Mouse (Mus musculus) forebrain, embryonic 11.5 days (tissue): ENCODE data around the gene D030056L22Rik. TPM values are rescaled to one million over a fixed set of nuclear protein-coding genes. Genes with fewer than 3 reads are reported as not detected.

Experiments used
- ATAC-seq: fragments of 200-750 bp; cut with Nextera tagmentation; replicated peaks from 2 replicates; pipeline ENCODE4 v1.8.0; 2017; ENCODE audit warnings: moderate TSS enrichment; ENCODE audit not compliant: low FRiP score
- DNase-seq: peaks from one replicate; pipeline ENCODE4 v3.0.0-alpha.2; 2017; ENCODE audit warnings: low spot score
- H3K27ac ChIP-seq: fragments of 300-500 bp; sonication (generic); 2 replicates; pipeline ENCODE4 v1.5.1; 2014; ENCODE audit warnings: low read depth, low read length
- H3K27me3 ChIP-seq: fragments of 300-500 bp; sonication (generic); 2 replicates; pipeline ENCODE4 v1.6.1; 2014; ENCODE audit warnings: mild to moderate bottlenecking, low read length, mixed read lengths; ENCODE audit not compliant: control insufficient read depth, insufficient read depth
- H3K36me3 ChIP-seq: fragments of 300-500 bp; sonication (generic); 2 replicates; pipeline ENCODE4 v1.6.1; 2014; ENCODE audit warnings: mild to moderate bottlenecking, low read length, moderate library complexity, mixed read lengths; ENCODE audit not compliant: control insufficient read depth, insufficient read depth
- H3K4me1 ChIP-seq: fragments of 300-500 bp; sonication (generic); replicated peaks from 2 replicates; pipeline ENCODE4 v1.6.1; 2014; ENCODE audit warnings: low read length, mixed read lengths; ENCODE audit not compliant: control insufficient read depth, insufficient read depth
- H3K4me2 ChIP-seq: fragments of 300-500 bp; sonication (generic); 2 replicates; pipeline ENCODE4 v1.6.1; 2014; ENCODE audit warnings: low read depth, mild to moderate bottlenecking, low read length, moderate library complexity, mixed read lengths; ENCODE audit not compliant: severe bottlenecking
- H3K4me3 ChIP-seq: fragments of 300-500 bp; sonication (generic); 2 replicates; pipeline ENCODE4 v1.5.1; 2014; ENCODE audit warnings: low read depth, low read length
- H3K9ac ChIP-seq: fragments of 300-500 bp; sonication (generic); 2 replicates; pipeline ENCODE4 v1.6.1; 2014; ENCODE audit warnings: low read length
- H3K9me3 ChIP-seq: fragments of 300-500 bp; sonication (generic); 2 replicates; pipeline ENCODE4 v1.6.1; 2016; ENCODE audit warnings: low read length, mixed read lengths; ENCODE audit not compliant: control insufficient read depth
- WGBS: fragments of 180-500 bp; shearing (Covaris S2); extraction: QIAGEN DNeasy Blood & Tissue Kit; methylation state at CpG from one replicate; pipeline ENCODE4 v1.1.7; 2014; 5-methylcytosine and 5-hydroxymethylcytosine counted together
- polyA plus RNA-seq: library from polyadenylated mRNA; unstranded; fragments of >200 nt; fragmentation: Nextera tagmentation; extraction: Ambion mirVana; gene quantifications from 2 replicates; pipeline ENCODE4 v1.2.1, GENCODE M21; 2014

The D030056L22Rik gene
- polyA plus RNA-seq, result 88.2 and 90.7 TPM in 2 replicates

- peak within 1 kb of the TSS; percentile 66 for H3K4me2 ChIP-seq
- under 1% methylated on average over 49 of the region's 49 CpGs for WGBS
Measured at GRCm38 (mm10) chr19:18712866-18713300, at the start of gene D030056L22Rik. Gene D030056L22Rik (plus strand): TSS chr19:18713193.

GRCm38 (mm10) chr19:18663904-18664303 lies 49.1 kb upstream of the D030056L22Rik start:
- Histone ChIP-seq H3K27ac (no peak overlapping the region), H3K27me3 (no peaks in the 10 kb centered on the region), H3K4me3 (no peak overlapping the region), H3K4me2 (no peak overlapping the region), H3K9ac (no peak overlapping the region), H3K36me3 (no peaks in the 10 kb centered on the region), H3K9me3 (no peaks in the 10 kb centered on the region), H3K4me1 (no peaks in the 10 kb centered on the region)
- WGBS, result 73% methylated on average over 2 of the region's 2 CpGs
- DNase-seq (no peak), ATAC-seq (no peak)

More at GRCm38 (mm10) chr19:18712866-18713300, at the start of gene D030056L22Rik:
- DNase-seq (peak; percentile 99), ATAC-seq (peak; percentile 99)
- Histone ChIP-seq H3K9me3 (no peaks in the 10 kb centered on the region), H3K27me3 (no peaks in the 10 kb centered on the region), H3K4me3 (peak within 1 kb of the TSS; percentile 81), H3K27ac (peak within 1 kb of the TSS; percentile 92), H3K4me1 (peaks cover 2% of the 10 kb centered on the region; the same call in 1 of the 2 replicates), H3K36me3 (no peaks in the 10 kb centered on the region), H3K9ac (peak within 1 kb of the TSS; percentile 82)

- no peak overlapping the region for H3K4me3 ChIP-seq
- H3K9me3 ChIP-seq, result no peaks in the 10 kb centered on the region
- H3K27ac ChIP-seq, result no peak overlapping the region
- no peaks in the 10 kb centered on the region for H3K27me3 ChIP-seq
- H3K4me1 ChIP-seq, result no peaks in the 10 kb centered on the region
- DNase-seq (no peak), ATAC-seq (no peak)
- H3K36me3 ChIP-seq, result no peaks in the 10 kb centered on the region
- no peak overlapping the region for H3K9ac ChIP-seq
- H3K4me2 ChIP-seq, result no peak overlapping the region
- WGBS, result 88% methylated on average over 7 of the region's 7 CpGs
Measured at GRCm38 (mm10) chr19:18666966-18667365, 46.0 kb upstream of the D030056L22Rik start.

GRCm38 (mm10) chr19:18669551-18669950 lies 43.4 kb upstream of the D030056L22Rik start:
- DNase-seq (no peak), ATAC-seq (no peak)
- H3K4me1 ChIP-seq, result peaks cover 7% of the 10 kb centered on the region; the same call in 1 of the 2 replicates
- no peaks in the 10 kb centered on the region for H3K9me3 ChIP-seq
- H3K27me3 ChIP-seq, result no peaks in the 10 kb centered on the region
- H3K27ac ChIP-seq, result no peak overlapping the region
- no peak overlapping the region for H3K4me3 ChIP-seq
- no peak overlapping the region for H3K4me2 ChIP-seq
- H3K36me3 ChIP-seq, result no peaks in the 10 kb centered on the region
- H3K9ac ChIP-seq, result no peak overlapping the region
- WGBS, result 89% methylated on average over 7 of the region's 7 CpGs

GRCm38 (mm10) chr19:18670608-18671007 lies 42.4 kb upstream of the D030056L22Rik start, which contains the start of gene Carnmt1:
Gene Carnmt1 (plus strand): TSS chr19:18670764.
- Histone ChIP-seq H3K36me3 (no peaks in the 10 kb centered on the region), H3K27me3 (no peaks in the 10 kb centered on the region), H3K9me3 (no peaks in the 10 kb centered on the region), H3K9ac (peak within 1 kb of the TSS; percentile 78), H3K4me2 (peak within 1 kb of the TSS; percentile 60), H3K4me3 (peak within 1 kb of the TSS; percentile 75), H3K27ac (peak within 1 kb of the TSS; percentile 34; the same call in 1 of the 2 replicates), H3K4me1 (peaks cover 7% of the 10 kb centered on the region; the same call in 1 of the 2 replicates)
- WGBS, result under 1% methylated on average over 45 of the region's 58 CpGs
- ATAC-seq (peak; percentile 99), DNase-seq (peak; percentile 99)

GRCm38 (mm10) chr19:18671056-18671741 lies 41.8 kb upstream of the D030056L22Rik start:
- Histone ChIP-seq H3K36me3 (no peaks in the 10 kb centered on the region), H3K4me3 (peak overlapping the region; percentile 75), H3K27ac (peak overlapping the region; percentile 34; the same call in 1 of the 2 replicates), H3K4me2 (peak overlapping the region; percentile 60), H3K9me3 (no peaks in the 10 kb centered on the region), H3K9ac (peak overlapping the region; percentile 78), H3K27me3 (no peaks in the 10 kb centered on the region), H3K4me1 (peaks cover 7% of the 10 kb centered on the region; the same call in 1 of the 2 replicates)
- ATAC-seq (peak; percentile 68), DNase-seq (peak; percentile 75)
- under 1% methylated on average over 48 of the region's 64 CpGs for WGBS

GRCm38 (mm10) chr19:18672498-18672897 lies 40.5 kb upstream of the D030056L22Rik start:
- Histone ChIP-seq H3K36me3 (no peaks in the 10 kb centered on the region), H3K27ac (no peak overlapping the region), H3K9me3 (no peaks in the 10 kb centered on the region), H3K27me3 (no peaks in the 10 kb centered on the region), H3K4me2 (peak overlapping the region; percentile 60; the same call in 1 of the 2 replicates), H3K4me3 (peak overlapping the region; percentile 75; the same call in 1 of the 2 replicates), H3K9ac (no peak overlapping the region; the same call in 1 of the 2 replicates), H3K4me1 (peaks cover 7% of the 10 kb centered on the region; the same call in 1 of the 2 replicates)
- WGBS, result 68% methylated on average over 3 of the region's 3 CpGs
- no peak for DNase-seq
- no peak for ATAC-seq

GRCm38 (mm10) chr19:18673116-18673515 lies 39.9 kb upstream of the D030056L22Rik start:
- DNase-seq (no peak), ATAC-seq (no peak)
- Histone ChIP-seq H3K27me3 (no peaks in the 10 kb centered on the region), H3K27ac (no peak overlapping the region), H3K4me1 (peaks cover 7% of the 10 kb centered on the region; the same call in 1 of the 2 replicates), H3K36me3 (no peaks in the 10 kb centered on the region), H3K4me2 (peak overlapping the region; percentile 60), H3K4me3 (no peak overlapping the region), H3K9ac (no peak overlapping the region; the same call in 1 of the 2 replicates), H3K9me3 (no peaks in the 10 kb centered on the region)
- 11% methylated on average over 4 of the region's 4 CpGs for WGBS
